Mouse (Mus musculus) stomach, embryonic 14.5 days (tissue): ENCODE data around the gene Ush2a. TPM values are rescaled to one million over a fixed set of nuclear protein-coding genes. Genes with fewer than 3 reads are reported as not detected.

Experiments used
- ATAC-seq: fragments of 200-750 bp; cut with Nextera tagmentation; 2 replicates; pipeline ENCODE4 v1.8.0; 2017; ENCODE audit warnings: low read depth, moderate TSS enrichment; ENCODE audit not compliant: insufficient number of reproducible peaks, insufficient read depth, low FRiP score
- H3K27ac ChIP-seq: fragments of 300-500 bp; sonication (generic); 2 replicates; pipeline ENCODE4 v1.5.1; 2014; ENCODE audit warnings: mild to moderate bottlenecking, low read length, moderate library complexity, mixed read lengths
- H3K27me3 ChIP-seq: fragments of 300-500 bp; sonication (generic); 2 replicates; pipeline ENCODE4 v1.6.1; 2014; ENCODE audit warnings: low read length, control low read depth, mixed read lengths; ENCODE audit not compliant: control insufficient read depth, insufficient read depth
- H3K36me3 ChIP-seq: fragments of 300-500 bp; sonication (generic); 2 replicates; pipeline ENCODE4 v1.6.1; 2014; ENCODE audit warnings: mild to moderate bottlenecking, control low read depth, low read length, moderate library complexity, mixed read lengths; ENCODE audit not compliant: control insufficient read depth, insufficient read depth
- H3K4me1 ChIP-seq: fragments of 300-500 bp; sonication (generic); 2 replicates; pipeline ENCODE4 v1.6.1; 2014; ENCODE audit warnings: low read length, control low read depth, mixed read lengths; ENCODE audit not compliant: control insufficient read depth, insufficient read depth
- H3K4me2 ChIP-seq: fragments of 300-500 bp; sonication (generic); replicated peaks from 2 replicates; pipeline ENCODE4 v1.6.1; 2014; ENCODE audit warnings: low read depth, low read length, control low read depth
- H3K4me3 ChIP-seq: fragments of 300-500 bp; sonication (generic); 2 replicates; pipeline ENCODE4 v1.5.1; 2014; ENCODE audit warnings: low read depth, low read length, control low read depth
- H3K9ac ChIP-seq: fragments of 300-500 bp; sonication (generic); replicated peaks from 2 replicates; pipeline ENCODE4 v1.6.1; 2014; ENCODE audit warnings: low read depth, mild to moderate bottlenecking, control low read depth, low read length, moderate library complexity, mixed read lengths
- H3K9me3 ChIP-seq: fragments of 300-500 bp; sonication (generic); 2 replicates; pipeline ENCODE4 v1.6.1; 2016; ENCODE audit warnings: low read depth, low read length, control low read depth; ENCODE audit not compliant: control insufficient read depth
- WGBS: fragments of 180-500 bp; shearing (Covaris S2); extraction: QIAGEN DNeasy Blood & Tissue Kit; methylation state at CpG from one replicate; pipeline ENCODE4 v1.1.7; 2014; 5-methylcytosine and 5-hydroxymethylcytosine counted together
- polyA plus RNA-seq: library from polyadenylated mRNA; unstranded; fragments of >200 nt; fragmentation: Nextera tagmentation; extraction: Ambion mirVana; gene quantifications from 2 replicates; pipeline ENCODE4 v1.2.1, GENCODE M21; 2014

Gene Ush2a
- polyA plus RNA-seq, 1 experiment from 2014 or later, result not detected

DNA sequence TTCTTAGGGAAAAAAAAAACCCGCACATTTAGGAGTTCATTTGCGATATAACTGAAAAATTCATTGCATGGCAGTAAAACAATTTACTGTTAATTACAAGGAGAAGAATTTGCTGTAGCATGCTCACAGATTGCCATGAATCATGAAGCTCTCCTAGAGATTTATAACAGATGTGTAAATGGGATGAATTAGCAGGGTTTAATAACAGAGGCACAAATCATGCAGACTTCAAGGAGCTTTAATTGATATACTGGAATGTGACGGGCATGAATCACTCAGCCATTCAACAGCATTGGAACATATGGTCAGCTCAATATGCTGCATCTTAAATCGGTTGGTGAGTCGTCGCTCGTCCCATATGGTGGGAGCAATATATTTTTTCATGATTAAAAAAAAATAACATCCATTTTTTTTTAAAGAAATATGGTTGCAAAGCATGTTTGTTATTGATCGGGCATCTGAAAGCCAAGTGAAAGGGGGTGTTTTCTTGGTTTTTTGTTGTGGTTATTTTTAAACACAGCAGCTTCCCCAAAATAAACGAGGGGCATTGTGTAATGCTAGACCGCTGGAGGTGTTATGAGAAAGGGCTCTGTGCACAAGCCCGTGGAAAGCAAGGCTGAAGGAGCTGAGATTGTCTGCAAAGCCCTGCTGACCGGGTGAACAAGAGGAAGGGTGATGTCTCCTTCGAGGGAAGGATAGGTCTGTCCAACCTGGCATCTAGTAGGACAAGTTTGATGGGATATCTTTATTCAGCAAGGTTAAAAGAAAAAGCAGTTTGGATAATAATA is 195.6 kb downstream of the Ush2a start:
- Histone ChIP-seq H3K27ac (no peak overlapping the region), H3K27me3 (no peaks in the 10 kb centered on the region), H3K36me3 (no peaks in the 10 kb centered on the region), H3K4me2 (no peak overlapping the region), H3K4me3 (no peak overlapping the region), H3K9ac (no peak overlapping the region), H3K4me1 (no peaks in the 10 kb centered on the region), H3K9me3 (no peaks in the 10 kb centered on the region)
- 75% methylated on average over 13 of the region's 13 CpGs for WGBS
- ATAC-seq, result no peak

DNA sequence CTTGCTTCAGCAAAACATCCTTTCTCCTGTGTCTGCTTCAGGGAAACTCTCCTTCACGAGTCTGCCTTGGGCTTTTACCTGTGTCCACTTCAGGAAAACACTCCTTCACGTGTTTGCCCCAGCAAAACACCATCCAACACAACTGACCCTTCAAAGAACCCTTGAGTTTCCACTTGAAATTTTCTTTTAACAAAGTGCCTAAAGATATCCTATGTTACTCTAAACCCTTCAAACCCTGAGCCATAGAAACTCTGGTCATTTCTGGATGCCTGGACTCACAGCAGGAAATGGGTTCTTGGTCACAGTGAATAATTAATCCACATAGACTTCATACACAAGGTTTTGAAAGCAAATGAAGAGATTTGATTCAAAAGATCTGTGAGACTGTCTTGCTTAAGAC is 199.4 kb downstream of the Ush2a start:
- H3K9me3 ChIP-seq, result no peaks in the 10 kb centered on the region
- peaks cover 2% of the 10 kb centered on the region; the same call in 1 of the 2 replicates for H3K4me1 ChIP-seq
- ATAC-seq, result no peak
- no peak overlapping the region for H3K4me2 ChIP-seq
- no peaks in the 10 kb centered on the region for H3K27me3 ChIP-seq
- H3K36me3 ChIP-seq, result no peaks in the 10 kb centered on the region
- no peak overlapping the region for H3K4me3 ChIP-seq
- 89% methylated on average over 2 of the region's 2 CpGs for whole genome bisulfite sequencing
- no peak overlapping the region for H3K27ac ChIP-seq
- no peak overlapping the region for H3K9ac ChIP-seq

DNA sequence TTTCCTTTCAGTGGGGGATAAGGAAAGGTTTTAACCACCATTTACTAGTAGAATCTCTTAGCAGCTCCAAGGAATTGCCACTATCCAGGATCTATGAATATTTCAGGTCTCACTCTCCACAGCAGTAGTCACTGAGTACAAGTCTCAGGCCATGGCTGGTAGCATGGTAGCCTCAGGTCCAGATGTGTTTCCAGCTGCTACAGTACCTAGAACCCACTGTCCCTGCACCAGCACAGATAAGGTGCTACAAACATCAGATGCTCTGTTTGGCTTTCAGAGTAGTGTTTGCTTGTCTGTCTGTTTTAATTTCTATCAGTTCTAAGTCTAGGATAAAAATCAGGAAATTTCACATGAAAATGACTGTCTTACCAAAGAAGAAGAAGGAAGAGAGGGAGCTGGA is 202.8 kb downstream of the Ush2a start:
- H3K4me3 ChIP-seq, result no peak overlapping the region
- no peak overlapping the region for H3K27ac ChIP-seq
- H3K9ac ChIP-seq, result no peak overlapping the region
- H3K36me3 ChIP-seq, result no peaks in the 10 kb centered on the region
- H3K9me3 ChIP-seq, result no peaks in the 10 kb centered on the region
- no peaks in the 10 kb centered on the region for H3K27me3 ChIP-seq
- H3K4me1 ChIP-seq, result peaks cover 6% of the 10 kb centered on the region; the same call in 1 of the 2 replicates
- H3K4me2 ChIP-seq, result no peak overlapping the region
- no peak for ATAC-seq

DNA sequence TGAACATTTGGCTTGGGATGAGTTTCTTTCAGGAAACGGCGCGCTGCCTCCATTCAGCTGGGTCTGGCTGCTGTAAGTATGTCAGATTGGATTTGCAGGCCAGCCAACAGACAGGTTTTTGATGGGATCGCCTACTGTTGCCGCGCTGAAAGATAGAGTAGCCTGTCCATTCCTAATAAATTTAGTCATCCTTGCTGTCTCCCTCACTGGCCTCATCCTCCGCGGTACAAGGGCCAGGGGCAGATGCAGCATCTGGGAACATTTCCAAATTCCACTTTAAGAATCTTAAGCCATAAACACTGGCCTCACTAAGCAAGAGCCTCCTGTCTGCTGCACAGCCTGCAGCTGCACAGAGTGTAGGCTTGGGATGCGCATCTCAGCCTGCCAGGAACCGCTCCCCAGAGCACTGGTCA is 206.6 kb downstream of the Ush2a start:
- Histone ChIP-seq H3K36me3 (no peaks in the 10 kb centered on the region), H3K27me3 (no peaks in the 10 kb centered on the region), H3K4me3 (no peak overlapping the region), H3K9me3 (no peaks in the 10 kb centered on the region), H3K4me1 (peaks cover 6% of the 10 kb centered on the region; the same call in 1 of the 2 replicates), H3K27ac (no peak overlapping the region), H3K4me2 (no peak overlapping the region), H3K9ac (no peak overlapping the region)
- peak; percentile 84 for ATAC-seq
- 39% methylated on average over 10 of the region's 10 CpGs for WGBS

DNA sequence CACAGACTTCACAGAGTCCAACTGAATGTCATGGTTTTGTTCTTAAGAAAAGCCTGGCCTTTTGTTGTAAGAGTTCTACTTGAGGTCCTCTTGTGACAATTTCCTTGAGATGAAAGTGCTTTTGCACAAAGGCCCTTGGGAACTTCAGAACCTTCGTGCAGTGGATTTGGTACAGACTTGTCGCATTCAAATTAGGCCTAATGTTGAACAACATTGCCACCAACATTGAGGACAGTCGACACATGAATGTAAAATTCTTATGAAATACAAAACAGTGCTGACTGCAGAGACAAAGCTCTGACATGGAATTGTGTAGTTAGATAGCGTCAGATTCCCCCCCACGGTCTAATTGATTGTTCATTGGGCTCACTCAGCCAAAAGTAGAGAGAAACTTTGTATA is 243.1 kb downstream of the Ush2a start:
- WGBS, result 81% methylated on average over 5 of the region's 5 CpGs

DNA sequence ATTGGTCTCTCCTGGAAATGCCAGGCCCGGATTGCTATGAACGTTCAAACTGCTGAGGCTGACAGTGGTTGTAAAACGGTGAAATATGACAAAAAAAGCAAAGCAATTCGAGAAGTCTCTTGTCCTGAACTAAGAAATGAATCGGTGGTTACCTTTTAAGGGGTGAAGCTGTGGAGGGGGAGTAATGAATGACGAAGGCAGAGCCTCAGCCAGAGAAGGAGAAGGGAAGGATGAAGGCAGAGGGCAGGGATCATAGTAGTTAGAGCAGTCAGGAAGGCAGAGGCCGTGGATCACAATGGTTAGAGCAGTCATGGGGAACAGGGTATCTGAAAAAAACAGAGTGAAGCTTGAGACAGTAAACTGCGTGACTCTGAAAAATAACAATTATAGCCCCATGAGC is 257.0 kb downstream of the Ush2a start:
- Histone ChIP-seq H3K36me3 (no peaks in the 10 kb centered on the region), H3K27ac (no peak overlapping the region), H3K9me3 (no peaks in the 10 kb centered on the region), H3K9ac (no peak overlapping the region), H3K27me3 (no peaks in the 10 kb centered on the region), H3K4me2 (no peak overlapping the region), H3K4me3 (no peak overlapping the region), H3K4me1 (no peaks in the 10 kb centered on the region)
- 84% methylated on average over 8 of the region's 8 CpGs for WGBS
- ATAC-seq, result no peak

More for the DNA sequence above, 243.1 kb downstream of the Ush2a start:
- no peak for ATAC-seq
- H3K9me3 ChIP-seq, result no peaks in the 10 kb centered on the region
- H3K4me2 ChIP-seq, result no peak overlapping the region
- H3K27ac ChIP-seq, result no peak overlapping the region
- no peaks in the 10 kb centered on the region for H3K36me3 ChIP-seq
- H3K9ac ChIP-seq, result no peak overlapping the region
- H3K4me1 ChIP-seq, result no peaks in the 10 kb centered on the region
- H3K4me3 ChIP-seq, result no peak overlapping the region
- no peaks in the 10 kb centered on the region for H3K27me3 ChIP-seq

DNA sequence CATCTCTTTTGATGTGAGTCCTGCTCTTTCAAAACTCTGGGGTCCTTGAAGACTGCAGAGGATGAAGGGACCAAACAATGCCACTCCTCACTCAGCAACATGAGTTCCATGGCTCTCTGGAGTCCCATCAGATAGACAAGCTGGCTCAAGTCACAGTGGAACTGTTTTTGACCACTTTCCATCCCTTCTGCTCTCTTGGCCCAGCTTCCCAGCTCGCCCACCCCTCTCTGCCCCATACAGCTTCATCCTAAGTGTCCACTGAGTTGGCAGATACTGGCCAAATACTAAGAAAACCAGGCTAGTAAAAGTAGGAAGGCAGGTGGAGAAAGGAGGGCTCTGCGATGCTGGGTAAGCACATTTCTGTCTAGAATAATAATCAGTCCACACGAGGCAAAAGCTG is 265.6 kb downstream of the Ush2a start:
- no peak overlapping the region for H3K4me3 ChIP-seq
- no peaks in the 10 kb centered on the region for H3K4me1 ChIP-seq
- no peaks in the 10 kb centered on the region for H3K36me3 ChIP-seq
- H3K9me3 ChIP-seq, result no peaks in the 10 kb centered on the region
- no peak overlapping the region for H3K9ac ChIP-seq
- H3K27ac ChIP-seq, result no peak overlapping the region
- H3K4me2 ChIP-seq, result no peak overlapping the region
- 77% methylated on average over 3 of the region's 3 CpGs for WGBS
- H3K27me3 ChIP-seq, result no peaks in the 10 kb centered on the region
- no peak for ATAC-seq

DNA sequence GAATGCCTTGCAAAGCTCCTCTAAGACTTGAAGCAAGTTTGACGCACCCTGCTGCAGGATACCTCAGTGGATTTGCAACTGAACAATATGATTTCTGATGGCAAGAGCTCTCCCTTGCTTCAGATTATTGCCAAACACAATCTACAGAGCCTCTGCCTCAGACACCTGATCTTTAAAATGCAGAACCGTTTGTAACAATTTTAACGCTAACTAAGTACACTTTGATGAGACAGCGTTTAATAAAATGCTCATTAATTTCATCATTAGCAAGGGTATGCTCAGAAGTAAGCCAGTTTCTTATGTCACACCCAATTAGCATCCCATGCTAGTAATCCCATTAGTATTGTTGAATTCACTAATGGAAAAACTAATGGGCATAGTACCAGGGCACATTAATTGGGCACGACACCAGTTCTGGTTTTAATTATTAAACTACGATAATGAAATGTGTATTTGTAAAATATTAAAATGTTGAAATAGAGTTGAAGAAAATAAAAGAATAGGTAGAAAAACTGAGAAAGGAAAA is 267.8 kb downstream of the Ush2a start:
- no peak for ATAC-seq
- no peak overlapping the region for H3K4me2 ChIP-seq
- H3K4me1 ChIP-seq, result no peaks in the 10 kb centered on the region
- H3K36me3 ChIP-seq, result no peaks in the 10 kb centered on the region
- no peak overlapping the region for H3K9ac ChIP-seq
- 90% methylated on average over 6 of the region's 6 CpGs for WGBS
- no peaks in the 10 kb centered on the region for H3K27me3 ChIP-seq
- no peak overlapping the region for H3K27ac ChIP-seq
- no peak overlapping the region for H3K4me3 ChIP-seq
- no peaks in the 10 kb centered on the region for H3K9me3 ChIP-seq

DNA sequence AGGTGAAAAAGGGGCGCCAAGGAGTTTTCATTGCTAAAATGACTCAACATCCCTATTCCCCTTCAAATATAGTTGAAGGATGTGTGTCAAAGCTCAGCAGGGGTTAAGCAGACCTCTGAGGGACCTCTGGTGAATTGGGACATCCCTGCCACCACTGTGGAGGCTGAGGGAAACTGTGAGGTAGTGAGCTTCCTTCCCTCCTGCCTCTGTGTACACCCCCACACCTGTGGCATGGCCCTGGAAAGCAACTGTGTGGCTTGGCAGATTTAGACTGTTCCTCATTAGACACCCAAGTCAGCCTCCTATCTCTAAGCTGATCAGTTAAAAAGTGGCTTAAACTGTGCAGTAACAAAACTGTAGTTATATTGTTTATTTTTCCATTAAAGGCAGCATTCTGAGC is 275.2 kb downstream of the Ush2a start:
- no peaks in the 10 kb centered on the region for H3K27me3 ChIP-seq
- H3K27ac ChIP-seq, result no peak overlapping the region
- no peaks in the 10 kb centered on the region for H3K4me1 ChIP-seq
- no peak overlapping the region for H3K4me3 ChIP-seq
- no peaks in the 10 kb centered on the region for H3K9me3 ChIP-seq
- WGBS, result 82% methylated on average over 1 of the region's 1 CpGs
- no peak overlapping the region for H3K4me2 ChIP-seq
- ATAC-seq, result no peak
- H3K9ac ChIP-seq, result no peak overlapping the region
- no peaks in the 10 kb centered on the region for H3K36me3 ChIP-seq
